Comparison of ENCODE assay signal across 16 mouse cellular contexts in genomic region chr8:12432546-12432945, GRCm38 (mm10). TPM values are rescaled to one million over a fixed set of nuclear protein-coding genes. Genes with fewer than 3 reads are reported as not detected.
DNase-seq lines count a peak whose midpoint lies in the region; ATAC-seq lines count a peak whose summit lies in the region.
"Had no signal": no experiment of that assay in that cellular context is flagged by ENCODE, and none has a peak within 500 bp of the region (broad histone marks: within the 10 kb centered on the region; RNA-seq: fewer than 3 reads in every experiment).

No protein-coding gene starts in this region.

- intact Hi-C loops in heart, postnatal 36 days (cut with DNase I): no loop called here

- no peaks in the 10 kb centered on the region for H3K36me3 ChIP-seq in forebrain, embryonic 14.5 days (ENCODE audit: control insufficient read depth, insufficient read depth, low read length)
- no peaks in the 10 kb centered on the region for H3K36me3 ChIP-seq in midbrain, embryonic 14.5 days (ENCODE audit: control insufficient read depth, insufficient read depth, low read length)
- H3K36me3 ChIP-seq: liver, embryonic 12.5 days had no signal

- peak overlapping the region; percentile 92 for H3K27ac ChIP-seq in forebrain, embryonic 14.5 days (ENCODE audit: low read depth, low read length)
- peak overlapping the region; percentile 32 for H3K27ac ChIP-seq in midbrain, embryonic 14.5 days (replicated peaks; ENCODE audit: low read depth, low read length)
- H3K27ac ChIP-seq: left cerebral cortex, adult 2 months; liver, embryonic 12.5 days had no signal

- peak; percentile 25; the same call in 1 of the 2 replicates for ATAC-seq in forebrain, embryonic 14.5 days
- ATAC-seq in midbrain, embryonic 14.5 days (ENCODE audit: low FRiP score, low TSS enrichment): no peak
- no peak for ATAC-seq in megakaryocyte-erythroid progenitor cell, adult 5-6 weeks (replicated peaks; ENCODE audit: low FRiP score, low TSS enrichment, poor library complexity, severe bottlenecking)
- ATAC-seq: liver, embryonic 12.5 days had no signal

- H3K4me2 ChIP-seq in forebrain, embryonic 14.5 days (ENCODE audit: low read length): 0 out of 2 replicates have a peak overlapping the region, but pooled peaks have one; percentile 12
- H3K4me2 ChIP-seq in midbrain, embryonic 14.5 days (ENCODE audit: low read length): no peak overlapping the region
- H3K4me2 ChIP-seq: liver, embryonic 12.5 days had no signal

- H3K4me1 ChIP-seq in forebrain, embryonic 14.5 days (ENCODE audit: control insufficient read depth, insufficient read depth, low read length): peaks cover 59% of the 10 kb centered on the region
- H3K4me1 ChIP-seq in midbrain, embryonic 14.5 days (ENCODE audit: control insufficient read depth, insufficient read depth, low read length): peaks cover 49% of the 10 kb centered on the region
- H3K4me1 ChIP-seq: liver, embryonic 12.5 days had no signal

- H3K27me3 ChIP-seq in forebrain, embryonic 14.5 days (replicated peaks; ENCODE audit: control insufficient read depth, insufficient read depth, low read length): 0 out of 2 replicates have a peak, but pooled peaks cover 2% of the 10 kb centered on the region
- H3K27me3 ChIP-seq in midbrain, embryonic 14.5 days (ENCODE audit: control insufficient read depth, insufficient read depth, low read length): peaks cover 42% of the 10 kb centered on the region

- WGBS in forebrain, embryonic 14.5 days: 16% methylated on average over 7 of the region's 7 CpGs
- 9% methylated on average over 7 of the region's 7 CpGs for WGBS in midbrain, embryonic 14.5 days

- H3K4me3 ChIP-seq in forebrain, embryonic 14.5 days (ENCODE audit: low read depth, low read length): no peak overlapping the region
- no peak overlapping the region for H3K4me3 ChIP-seq in midbrain, embryonic 14.5 days (replicated peaks; ENCODE audit: low read depth, low read length)
- H3K4me3 ChIP-seq: left cerebral cortex, adult 2 months; liver, embryonic 12.5 days had no signal

- H3K9ac ChIP-seq in forebrain, embryonic 14.5 days (ENCODE audit: low read length): no peak overlapping the region
- H3K9ac ChIP-seq in midbrain, embryonic 14.5 days (replicated peaks; ENCODE audit: low read length): no peak overlapping the region
- H3K9ac ChIP-seq: liver, embryonic 12.5 days had no signal

- DNase-seq in heart, postnatal 4 days: peak; percentile 33
- no peak for DNase-seq in heart, postnatal 36 days
- peak; percentile 74 for DNase-seq in embryo, embryonic 10.5 days (ENCODE audit: low spot score)
- peak; percentile 70 for DNase-seq in forebrain, embryonic 14.5 days (ENCODE audit: low spot score)
- DNase-seq in midbrain, embryonic 14.5 days: peak; percentile 62
- DNase-seq in left cerebral cortex, adult 11 months (ENCODE audit: low spot score): no peak
- no peak for DNase-seq in ovary, postnatal 10 days (ENCODE audit: low spot score)
- DNase-seq: lung, postnatal 4 days; right cerebral cortex, postnatal 14 days; thymus, postnatal 36 days had no signal

- H3K9me3 ChIP-seq in forebrain, embryonic 14.5 days (replicated peaks; ENCODE audit: control insufficient read depth, low read length): no peaks in the 10 kb centered on the region
- no peaks in the 10 kb centered on the region for H3K9me3 ChIP-seq in midbrain, embryonic 14.5 days (ENCODE audit: control insufficient read depth, low read length)
- H3K9me3 ChIP-seq: liver, embryonic 12.5 days had no signal

RNA-seq across cellular contexts. Expression of gene Sox1, which starts 37.5 kb away (rescaled TPM):
- not detected for total RNA-seq in heart, postnatal 4 days (2021)
- not detected for total RNA-seq in heart, postnatal 36 days (2021)
- polyA plus RNA-seq in forebrain, embryonic 14.5 days (2014; fragmentation: Nextera tagmentation; extraction: Ambion mirVana): 5.7 and 6.1 TPM in 2 replicates
- polyA plus RNA-seq in midbrain, embryonic 14.5 days (2014; fragmentation: Nextera tagmentation; extraction: Ambion mirVana): 3.4 and 3.8 TPM in 2 replicates
- total RNA-seq in megakaryocyte-erythroid progenitor cell, adult 5-6 weeks (2014; fragmentation: Nextera tagmentation): not detected in 2 replicates
- not detected in 2 replicates for total RNA-seq in megakaryocyte-erythroid progenitor cell, adult 5-6 weeks (2017)
- total RNA-seq: gastrocnemius, postnatal 4 days; heart, postnatal 14 days had no signal
- polyA plus RNA-seq: kidney, embryonic 16.5 days; liver, embryonic 12.5 days had no signal

Comparison
In these comparisons a context has a peak if more than half of its experiments do, and no peak if none do; other contexts are left out.
1. DNase-seq: peak in heart, postnatal 4 days (single experiment), embryo, embryonic 10.5 days (single experiment), forebrain, embryonic 14.5 days (single experiment) and midbrain, embryonic 14.5 days (single experiment); none in heart, postnatal 36 days (0 of 2), left cerebral cortex, adult 11 months (single experiment) and ovary, postnatal 10 days (single experiment).